Mouse (Mus musculus): ENCODE measurements around the gene Atp1a3. TPM values are rescaled to one million over a fixed set of nuclear protein-coding genes. Genes with fewer than 3 reads are reported as not detected.

Atp1a3 gene
- total RNA-seq, 2 experiments from 2014 or later: 34.1 to 34.6 TPM

GRCm38 (mm10) chr7:25004806-25005205 is 952 bp downstream of the Atp1a3 start:
- ATAC-seq (replicated peaks; ENCODE audit: poor library complexity, severe bottlenecking): no peak

DNA sequence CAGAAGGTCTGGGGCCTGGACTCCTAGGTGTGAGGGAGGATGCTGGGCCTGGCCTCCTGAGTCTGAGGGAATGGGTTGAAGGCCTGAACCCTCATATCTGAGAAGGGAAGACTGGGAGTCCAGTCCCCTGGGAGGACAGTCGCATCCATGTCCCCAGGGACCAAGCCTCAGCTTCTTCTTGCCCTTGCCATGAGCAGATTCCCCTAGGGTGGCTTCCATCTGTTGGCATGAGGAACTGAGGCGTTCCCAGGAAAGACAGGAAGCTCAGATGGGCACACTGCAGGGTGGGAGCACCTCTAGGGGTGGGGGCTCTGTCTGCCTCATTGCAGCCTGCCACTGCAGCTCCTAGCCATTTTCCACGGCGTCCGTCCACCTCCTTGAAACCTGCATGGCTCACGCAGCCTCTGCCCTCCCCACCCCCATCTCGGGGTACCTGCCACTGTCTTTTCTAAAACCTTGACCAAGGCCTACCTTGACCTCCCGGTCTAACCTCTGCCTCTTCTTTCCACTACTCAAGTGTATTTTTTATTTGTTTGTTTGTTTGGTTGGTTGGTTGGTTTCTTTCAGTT is 1.9 kb downstream of the Atp1a3 start:
- no peak for ATAC-seq (replicated peaks; ENCODE audit: poor library complexity, severe bottlenecking)

DNA sequence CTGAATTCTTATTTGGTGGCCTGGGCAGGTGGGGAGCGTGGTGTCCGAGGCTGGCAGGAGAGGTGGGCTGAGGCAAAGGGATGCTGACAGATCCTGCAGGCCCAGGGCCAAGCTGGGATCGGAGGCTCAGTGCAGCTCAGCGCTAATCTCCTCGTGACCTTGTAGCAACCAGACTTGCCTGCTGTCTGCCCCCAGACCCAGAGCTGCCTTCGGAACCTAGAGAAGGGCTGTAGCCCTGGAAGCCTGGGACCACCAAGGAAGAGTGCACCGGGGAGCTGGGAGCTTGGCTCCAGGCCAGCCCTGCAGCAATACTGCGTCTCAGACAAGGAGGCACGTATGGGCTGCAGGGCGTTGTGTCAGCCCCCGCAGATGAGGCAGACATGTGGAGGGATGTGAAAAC is 2.5 kb downstream of the Atp1a3 start:
- no peak for ATAC-seq (replicated peaks; ENCODE audit: poor library complexity, severe bottlenecking)

- ATAC-seq (replicated peaks; ENCODE audit: poor library complexity, severe bottlenecking): no peak
These were observed 5.0 kb downstream of the Atp1a3 start for GRCm38 (mm10) chr7:25000711-25001110.

DNA sequence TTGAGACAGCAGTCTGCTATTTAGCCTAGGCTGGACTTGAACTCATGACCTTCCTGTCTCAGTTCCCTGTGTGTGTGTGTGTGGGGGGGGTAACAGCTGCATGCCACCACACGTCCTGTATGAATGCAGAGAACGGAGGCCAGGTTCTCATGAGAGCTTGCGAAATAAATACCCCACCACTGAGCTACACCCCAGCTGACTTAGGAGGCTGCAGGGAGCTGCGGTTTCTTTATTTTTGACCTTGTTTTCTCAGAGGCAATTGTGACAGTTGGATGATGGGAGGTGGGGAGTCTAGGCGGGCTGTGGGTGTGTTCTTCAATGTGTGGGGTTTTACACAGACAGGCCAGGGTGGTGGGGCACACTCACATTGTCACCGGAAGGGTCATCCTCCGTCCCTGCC is 5.5 kb downstream of the Atp1a3 start:
- peak; percentile 93 for ATAC-seq (replicated peaks; ENCODE audit: poor library complexity, severe bottlenecking)

DNA sequence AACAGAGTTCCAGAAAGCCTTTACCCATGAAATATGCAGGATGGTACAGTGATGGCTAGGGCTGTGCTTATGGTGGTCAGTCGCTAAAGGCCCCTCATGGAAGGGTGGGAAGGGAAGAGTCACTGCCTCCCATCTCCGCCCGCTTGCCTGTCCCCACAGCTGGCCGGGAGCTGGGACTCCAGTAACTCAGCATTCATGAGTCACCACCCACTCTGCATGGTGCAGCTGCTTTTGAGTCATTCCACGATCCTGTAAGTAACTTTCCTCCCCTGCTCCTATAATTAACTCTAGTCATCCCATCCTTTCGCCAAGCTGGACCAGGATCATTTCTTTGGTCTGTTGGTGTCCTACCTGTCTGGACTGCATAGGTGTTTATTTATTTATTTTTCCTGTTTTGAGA is 12.7 kb downstream of the Atp1a3 start:
- no peak for ATAC-seq (replicated peaks; ENCODE audit: poor library complexity, severe bottlenecking)

DNA sequence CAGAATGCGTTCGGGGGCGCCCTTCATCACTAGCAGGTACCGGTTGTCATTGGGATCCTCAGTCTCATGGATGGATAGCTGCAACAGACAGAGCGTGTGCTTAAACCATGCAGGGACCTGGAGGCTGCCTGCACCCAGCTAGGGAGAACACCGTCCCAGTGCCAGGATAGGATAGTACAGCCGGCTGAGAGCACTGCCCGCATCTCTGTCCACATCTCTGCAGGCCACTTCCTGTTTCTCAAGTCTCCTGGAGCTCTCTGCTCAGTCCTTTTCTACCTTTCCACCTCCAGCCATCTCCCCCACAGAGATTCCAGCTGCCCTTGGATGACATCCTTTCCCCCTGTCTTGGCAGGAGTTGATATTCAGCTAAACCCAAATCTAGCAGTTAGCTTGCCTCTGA is 15.3 kb downstream of the Atp1a3 start:
- ATAC-seq (replicated peaks; ENCODE audit: poor library complexity, severe bottlenecking): peak; percentile 41; the same call in 1 of the 2 replicates

DNA sequence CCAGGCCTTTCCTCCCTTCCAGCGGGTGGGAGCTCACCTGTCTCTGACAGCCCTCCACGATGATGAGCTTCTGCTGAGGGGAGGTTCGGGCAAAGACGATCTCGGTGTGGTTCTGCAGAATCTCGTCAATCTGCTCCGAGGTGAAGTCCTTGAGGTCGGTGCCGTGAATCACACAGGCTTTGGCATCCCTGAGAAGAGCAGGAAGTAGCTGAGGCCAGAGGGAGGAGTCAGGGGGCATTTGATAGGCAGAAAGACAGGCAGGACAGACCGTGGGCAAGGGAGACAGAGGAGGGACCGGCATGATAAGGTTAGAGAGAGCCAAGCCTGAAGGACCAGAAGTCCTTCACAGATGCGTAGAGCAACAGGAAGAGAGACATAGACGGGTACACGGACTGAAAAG is 17.8 kb downstream of the Atp1a3 start:
- ATAC-seq (replicated peaks; ENCODE audit: poor library complexity, severe bottlenecking): no peak

DNA sequence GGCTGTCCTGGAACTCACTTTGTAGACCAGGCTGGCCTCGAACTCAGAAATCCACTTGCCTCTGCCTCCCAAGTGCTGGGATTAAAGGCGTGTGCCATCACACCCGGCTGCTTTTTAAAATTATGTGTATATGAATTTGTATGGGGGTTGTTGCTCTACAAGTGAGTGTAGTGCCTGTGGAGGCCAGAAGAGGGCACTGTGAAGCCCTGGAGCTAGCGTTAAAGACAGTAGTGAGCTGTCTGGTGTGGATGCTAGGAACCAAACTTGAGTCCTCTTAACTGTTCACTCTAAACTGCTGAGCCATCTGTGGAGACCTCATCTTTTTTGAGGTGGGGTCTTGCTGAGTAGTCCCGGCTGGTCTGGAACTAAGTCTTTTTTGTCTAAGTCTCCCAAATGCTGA is 20.0 kb downstream of the Atp1a3 start:
- ATAC-seq (replicated peaks; ENCODE audit: poor library complexity, severe bottlenecking): no peak

GRCm38 (mm10) chr7:24984307-24984706 is 21.5 kb downstream of the Atp1a3 start:
- no peak for ATAC-seq (replicated peaks; ENCODE audit: poor library complexity, severe bottlenecking)

- no peak for ATAC-seq (replicated peaks; ENCODE audit: poor library complexity, severe bottlenecking)
These were observed 22.4 kb downstream of the Atp1a3 start for GRCm38 (mm10) chr7:24983396-24983795.

GRCm38 (mm10) chr7:24980439-24980838 is 25.3 kb downstream of the Atp1a3 start:
- ATAC-seq (replicated peaks; ENCODE audit: poor library complexity, severe bottlenecking): no peak

GRCm38 (mm10) chr7:24978781-24979180 is 27.0 kb downstream of the Atp1a3 start:
- peak; percentile 91 for ATAC-seq (replicated peaks; ENCODE audit: poor library complexity, severe bottlenecking)

- peak; percentile 23 for ATAC-seq (replicated peaks; ENCODE audit: poor library complexity, severe bottlenecking)
These were observed 30.7 kb downstream of the Atp1a3 start for GRCm38 (mm10) chr7:24974893-24975595.

- ATAC-seq (replicated peaks; ENCODE audit: poor library complexity, severe bottlenecking): no peak
These were observed 31.9 kb downstream of the Atp1a3 start for GRCm38 (mm10) chr7:24973902-24974301.

GRCm38 (mm10) chr7:24973208-24973607 is 32.5 kb downstream of the Atp1a3 start:
- ATAC-seq (replicated peaks; ENCODE audit: poor library complexity, severe bottlenecking): no peak

DNA sequence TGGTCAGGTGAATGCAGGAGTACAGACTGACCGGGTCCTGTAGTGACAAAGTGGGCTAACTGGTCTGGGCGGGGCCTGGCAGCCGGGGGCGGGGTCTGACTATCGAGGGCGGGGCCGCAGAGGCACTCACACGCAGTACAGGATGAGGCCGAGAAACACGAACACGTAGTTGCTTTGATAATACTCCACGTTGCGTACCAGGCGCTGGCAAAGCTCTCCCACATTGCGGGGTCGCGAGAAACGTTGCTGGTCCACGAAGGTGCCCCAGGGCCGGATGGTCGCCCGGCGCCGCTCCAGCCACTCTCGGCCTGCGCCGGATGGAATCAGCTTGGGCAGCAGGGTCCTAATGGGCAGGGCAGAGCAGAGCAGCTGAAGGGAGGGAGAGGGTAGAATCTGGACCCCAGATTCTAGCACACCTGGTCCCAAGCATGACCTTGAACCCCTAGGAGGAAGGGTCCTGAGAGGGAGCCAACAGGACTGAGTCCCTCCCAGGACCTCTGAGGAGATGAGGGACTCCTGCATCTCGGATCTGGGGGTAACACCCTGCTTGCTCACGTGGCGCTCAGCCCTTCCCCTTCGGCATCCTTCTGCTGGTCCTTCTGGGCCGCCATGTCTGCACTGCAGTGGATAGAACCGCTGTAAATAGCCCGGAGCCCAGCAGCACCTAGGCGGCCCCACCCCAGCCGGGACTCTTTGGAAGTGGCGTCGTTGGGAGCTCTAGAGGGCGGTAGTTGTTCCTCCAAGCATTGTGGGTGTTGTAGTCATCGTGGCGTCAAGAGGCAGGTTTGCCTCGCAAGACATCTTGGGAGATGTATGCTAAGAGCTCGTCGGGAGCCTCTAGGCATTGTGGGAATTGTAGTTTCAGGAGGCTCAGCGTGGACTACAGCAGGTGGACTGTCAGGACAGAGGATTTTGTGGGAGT is 33.5 kb downstream of the Atp1a3 start, which contains the start of gene Rabac1:
Rabac1 (minus strand) TSS at position 783 of the 922 bp plus-strand sequence.
- ATAC-seq (replicated peaks; ENCODE audit: poor library complexity, severe bottlenecking): peak; percentile 89

DNA sequence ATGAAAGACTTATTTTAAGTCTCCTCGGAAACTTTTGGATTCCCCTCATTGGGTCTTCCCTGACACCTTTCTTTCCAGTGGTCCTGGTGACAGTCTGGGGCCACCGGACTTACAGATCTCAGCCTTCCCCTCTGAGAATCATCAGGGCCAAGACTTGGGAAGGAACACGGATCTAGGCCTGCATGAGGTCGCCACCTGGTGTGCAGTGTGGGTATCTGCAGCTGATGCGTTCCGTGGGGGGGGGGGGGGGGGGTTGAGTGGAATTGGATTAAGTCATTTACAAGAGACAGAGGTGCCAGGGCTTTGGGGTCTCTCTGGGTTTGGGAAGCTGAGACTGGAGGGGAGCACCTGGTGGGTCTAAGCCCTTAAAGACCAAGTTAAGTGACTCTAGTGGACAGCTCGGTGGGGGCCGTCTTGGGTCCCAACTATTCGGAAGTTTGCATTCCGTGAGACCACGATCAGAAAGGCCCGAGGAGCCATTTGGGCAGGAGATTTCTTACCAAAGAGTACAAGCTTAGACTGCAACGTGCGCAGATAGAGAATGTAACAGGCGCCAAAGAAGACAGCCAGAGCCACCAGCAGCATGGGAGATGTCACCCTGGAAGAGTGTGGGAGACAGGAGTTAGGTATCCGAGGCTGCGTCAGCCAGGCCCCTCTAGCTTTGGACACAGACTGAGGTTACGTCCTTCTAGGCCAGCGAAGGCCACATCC is 34.3 kb downstream of the Atp1a3 start:
- peak; percentile 25; the same call in 1 of the 2 replicates for ATAC-seq (replicated peaks; ENCODE audit: poor library complexity, severe bottlenecking)

DNA sequence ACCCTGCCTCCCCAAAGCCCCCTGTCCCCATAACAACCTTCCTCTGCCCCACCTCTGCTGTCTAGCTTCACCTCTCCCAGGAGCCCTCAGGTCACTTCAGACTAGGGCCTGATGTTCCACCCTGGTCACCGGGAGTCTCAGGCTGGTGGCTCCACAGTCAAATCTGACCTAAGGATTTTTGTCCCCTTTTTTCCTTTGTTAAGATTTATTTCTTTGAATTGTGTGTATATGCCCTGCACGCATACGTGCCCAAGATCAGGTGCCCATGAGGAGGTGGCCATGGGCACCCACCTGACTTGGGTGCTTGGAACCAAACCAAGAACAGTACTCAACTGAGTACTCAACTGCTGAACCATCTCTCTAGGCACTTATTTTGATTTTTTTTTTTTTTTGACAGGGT is 35.4 kb downstream of the Atp1a3 start:
- ATAC-seq (replicated peaks; ENCODE audit: poor library complexity, severe bottlenecking): no peak

GRCm38 (mm10) chr7:24969805-24970204 is 36.0 kb downstream of the Atp1a3 start:
- ATAC-seq (replicated peaks; ENCODE audit: poor library complexity, severe bottlenecking): no peak
